ENCODE assay signal across 18 mouse cellular contexts in genomic region chr3:107128421-107128820, GRCm38 (mm10). TPM values are rescaled to one million over a fixed set of nuclear protein-coding genes. Genes with fewer than 3 reads are reported as not detected.
DNase-seq lines count a peak whose midpoint lies in the region; ATAC-seq lines count a peak whose summit lies in the region.
"Had no signal": no experiment of that assay in that cellular context is flagged by ENCODE, and none has a peak within 500 bp of the region (broad histone marks: within the 10 kb centered on the region; RNA-seq: fewer than 3 reads in every experiment).

No protein-coding gene starts in this region.

- DNase-seq in kidney, adult 11 months, result peak; percentile 10
- DNase-seq in kidney, adult 18-20 months, result no peak
- peak; percentile 43 to 74 for DNase-seq in layer of hippocampus, adult 18-20 months (ENCODE audit: low spot score in 2 of 2)
- DNase-seq in right cerebral cortex, postnatal 36 days (ENCODE audit: low spot score in 2 of 2), result peak; percentile 65 to 82
- no peak for DNase-seq in heart, adult 18-20 months
- no peak for DNase-seq in Muller cell, postnatal 12 days (ENCODE audit: inconsistent ontology term)
- DNase-seq: adrenal gland, postnatal 36 days; gastrocnemius, postnatal 14 days; liver, postnatal 0 days had no signal

- no peak overlapping the region for H3K4me2 ChIP-seq in lung, embryonic 15.5 days
- H3K4me2 ChIP-seq in hindbrain, embryonic 12.5 days (replicated peaks), result no peak overlapping the region
- H3K4me2 ChIP-seq: embryonic facial prominence, embryonic 13.5 days; intestine, embryonic 15.5 days; neural tube, embryonic 15.5 days had no signal

- peak; percentile 78 for ATAC-seq in lung, embryonic 15.5 days (ENCODE audit: borderline replicate concordance, extremely low read depth, low FRiP score, low TSS enrichment)
- ATAC-seq in hindbrain, embryonic 12.5 days (ENCODE audit: low FRiP score), result no peak
- ATAC-seq: CD4-positive, CD25-positive, alpha-beta regulatory T cell, adult 4 months; intestine, embryonic 15.5 days; liver, postnatal 0 days; midbrain, embryonic 16.5 days had no signal

- H3K4me3 ChIP-seq in lung, embryonic 15.5 days, result no peak overlapping the region
- H3K4me3 ChIP-seq in hindbrain, embryonic 12.5 days, result no peak overlapping the region
- H3K4me3 ChIP-seq: embryonic facial prominence, embryonic 13.5 days; intestine, embryonic 15.5 days; neural tube, embryonic 15.5 days had no signal

- 31% methylated on average over 3 of the region's 3 CpGs for WGBS in lung, embryonic 15.5 days
- WGBS in hindbrain, embryonic 12.5 days, result 74% methylated on average over 3 of the region's 3 CpGs

- H3K27ac ChIP-seq in lung, embryonic 15.5 days, result peak overlapping the region; percentile 88
- H3K27ac ChIP-seq in hindbrain, embryonic 12.5 days, result no peak overlapping the region
- H3K27ac ChIP-seq: embryonic facial prominence, embryonic 13.5 days; intestine, embryonic 15.5 days; neural tube, embryonic 15.5 days had no signal

- H3K4me1 ChIP-seq in lung, embryonic 15.5 days, result peaks cover 20% of the 10 kb centered on the region
- H3K4me1 ChIP-seq in hindbrain, embryonic 12.5 days, result 0 out of 2 replicates have a peak, but pooled peaks cover 4% of the 10 kb centered on the region
- H3K4me1 ChIP-seq: embryonic facial prominence, embryonic 13.5 days had no signal

- H3K9ac ChIP-seq in lung, embryonic 15.5 days, result no peak overlapping the region
- H3K9ac ChIP-seq in hindbrain, embryonic 12.5 days, result no peak overlapping the region
- H3K9ac ChIP-seq: embryonic facial prominence, embryonic 13.5 days; intestine, embryonic 15.5 days; liver, postnatal 0 days; neural tube, embryonic 15.5 days had no signal

- H3K36me3 ChIP-seq in lung, embryonic 15.5 days, result no peaks in the 10 kb centered on the region
- no peaks in the 10 kb centered on the region for H3K36me3 ChIP-seq in hindbrain, embryonic 12.5 days
- H3K36me3 ChIP-seq: embryonic facial prominence, embryonic 13.5 days; intestine, embryonic 15.5 days; neural tube, embryonic 15.5 days had no signal

- H3K9me3 ChIP-seq in lung, embryonic 15.5 days, result no peaks in the 10 kb centered on the region
- no peaks in the 10 kb centered on the region for H3K9me3 ChIP-seq in hindbrain, embryonic 12.5 days (replicated peaks)
- H3K9me3 ChIP-seq: embryonic facial prominence, embryonic 13.5 days; intestine, embryonic 15.5 days; neural tube, embryonic 15.5 days had no signal

- no peaks in the 10 kb centered on the region for H3K27me3 ChIP-seq in lung, embryonic 15.5 days
- no peaks in the 10 kb centered on the region for H3K27me3 ChIP-seq in hindbrain, embryonic 12.5 days
- H3K27me3 ChIP-seq: embryonic facial prominence, embryonic 13.5 days; intestine, embryonic 15.5 days; neural tube, embryonic 15.5 days had no signal

RNA-seq across cellular contexts. Expression of gene Kcna2, which starts 27.5 kb away (rescaled TPM):
- total RNA-seq in layer of hippocampus, adult 18-20 months (2021), result 10 to 100 TPM; 88.7 to 90.1 TPM
- polyA plus RNA-seq in lung, embryonic 15.5 days (2015; fragmentation: Nextera tagmentation; extraction: Ambion mirVana), result 0.47 and 0.61 TPM in 2 replicates
- total RNA-seq in heart, adult 18-20 months (2021), result 1 to 10 TPM in 1 of 2 experiments, under 1 TPM in 1; 0.92 to 1.2 TPM
- polyA plus RNA-seq in hindbrain, embryonic 12.5 days (2016; fragmentation: Nextera tagmentation; extraction: Ambion mirVana), result 0.57 and 0.67 TPM in 2 replicates

RNA-seq across cellular contexts. Expression of gene Kcna10, which starts 54.4 kb away (rescaled TPM):
- not detected for total RNA-seq in layer of hippocampus, adult 18-20 months (2021)
- polyA plus RNA-seq in lung, embryonic 15.5 days (2015; fragmentation: Nextera tagmentation; extraction: Ambion mirVana), result not detected in 2 replicates
- total RNA-seq in heart, adult 18-20 months (2021), result not detected
- polyA plus RNA-seq in hindbrain, embryonic 12.5 days (2016; fragmentation: Nextera tagmentation; extraction: Ambion mirVana), result not detected in 2 replicates
- total RNA-seq: adrenal gland, postnatal 36 days; layer of hippocampus, postnatal 25 days had no signal
- polyA plus RNA-seq: CD4-positive, CD25-positive, alpha-beta regulatory T cell, adult 4 months; embryonic facial prominence, embryonic 13.5 days; heart, postnatal 0 days; intestine, embryonic 15.5 days; liver, postnatal 0 days; midbrain, embryonic 16.5 days; neural tube, embryonic 15.5 days had no signal

Comparison
In these comparisons a context has a peak if more than half of its experiments do, and no peak if none do; other contexts are left out.
1. DNase-seq: peak in kidney, adult 11 months (single experiment), layer of hippocampus, adult 18-20 months (2 of 2) and right cerebral cortex, postnatal 36 days (2 of 2); none in kidney, adult 18-20 months (single experiment), heart, adult 18-20 months (0 of 2) and Muller cell, postnatal 12 days (single experiment).
2. RNA of gene Kcna2, which starts 27.5 kb away (total RNA-seq): 88.7 to 90.1 TPM in layer of hippocampus, adult 18-20 months; 0.92 to 1.2 TPM in heart, adult 18-20 months; every median in the first group is over 10 times any median in the second.